Mouse (Mus musculus) liver, embryonic 12.5 days (tissue): Measurements from ENCODE around the gene Olfr850. TPM values are rescaled to one million over a fixed set of nuclear protein-coding genes. Genes with fewer than 3 reads are reported as not detected.

Experiments used
- ATAC-seq: fragments of 200-750 bp; cut with Nextera tagmentation; 2 replicates; pipeline ENCODE4 v1.8.0; 2017; ENCODE audit warnings: moderate number of reproducible peaks, mild to moderate bottlenecking, moderate library complexity
- H3K27ac ChIP-seq: fragments of 300-500 bp; sonication (generic); 2 replicates; pipeline ENCODE4 v1.5.1; 2016; ENCODE audit warnings: mild to moderate bottlenecking
- H3K27me3 ChIP-seq: fragments of 300-500 bp; sonication (generic); replicated peaks from 2 replicates; pipeline ENCODE4 v1.6.1; 2016; ENCODE audit warnings: mild to moderate bottlenecking, moderate library complexity
- H3K36me3 ChIP-seq: fragments of 300-500 bp; sonication (generic); 2 replicates; pipeline ENCODE4 v1.6.1; 2016; ENCODE audit warnings: mild to moderate bottlenecking, moderate library complexity
- H3K4me1 ChIP-seq: fragments of 300-500 bp; sonication (generic); 2 replicates; pipeline ENCODE4 v1.6.1; 2016
- H3K4me2 ChIP-seq: fragments of 300-500 bp; sonication (generic); 2 replicates; pipeline ENCODE4 v1.6.1; 2016; ENCODE audit warnings: mild to moderate bottlenecking, moderate library complexity
- H3K4me3 ChIP-seq: fragments of 300-500 bp; sonication (generic); 2 replicates; pipeline ENCODE4 v1.5.1; 2016; ENCODE audit warnings: mild to moderate bottlenecking, moderate library complexity
- H3K9ac ChIP-seq: fragments of 300-500 bp; sonication (generic); 2 replicates; pipeline ENCODE4 v1.6.1; 2016; ENCODE audit warnings: mild to moderate bottlenecking, moderate library complexity
- H3K9me3 ChIP-seq: fragments of 300-500 bp; sonication (generic); replicated peaks from 2 replicates; pipeline ENCODE4 v1.6.1; 2016; ENCODE audit warnings: mild to moderate bottlenecking, moderate library complexity
- WGBS: fragments of 180-500 bp; shearing (Covaris S2); methylation state at CpG from one replicate; pipeline ENCODE4 v1.1.7; 2016; ENCODE audit not compliant: insufficient replicate concordance; 5-methylcytosine and 5-hydroxymethylcytosine counted together
- polyA plus RNA-seq: library from polyadenylated mRNA; unstranded; fragments of >200 nt; fragmentation: Nextera tagmentation; extraction: Ambion mirVana; gene quantifications from 2 replicates; pipeline ENCODE4 v1.2.1, GENCODE M21; 2016

The Olfr850 gene
- polyA plus RNA-seq: not detected in 2 replicates

- H3K36me3 ChIP-seq: no peaks in the 10 kb centered on the region
- H3K4me1 ChIP-seq: no peaks in the 10 kb centered on the region
- H3K9ac ChIP-seq: no peak within 1 kb of the TSS
- H3K27ac ChIP-seq: no peak within 1 kb of the TSS
- no peaks in the 10 kb centered on the region for H3K9me3 ChIP-seq
- no peak within 1 kb of the TSS for H3K4me2 ChIP-seq
- no peak within 1 kb of the TSS for H3K4me3 ChIP-seq
- H3K27me3 ChIP-seq: no peaks in the 10 kb centered on the region
- no peak for ATAC-seq
These were observed at the start of gene Olfr850 for GRCm38 (mm10) chr9:19478148-19478547. Gene Olfr850 (minus strand): TSS chr9:19478248.

GRCm38 (mm10) chr9:19492995-19493394, 14.9 kb upstream of the Olfr850 start, which contains the start of gene Olfr851:
Gene Olfr851 (plus strand): TSS chr9:19493295.
- no peak within 1 kb of the TSS for H3K9ac ChIP-seq
- no peaks in the 10 kb centered on the region for H3K36me3 ChIP-seq
- H3K9me3 ChIP-seq: no peaks in the 10 kb centered on the region
- no peak within 1 kb of the TSS for H3K4me2 ChIP-seq
- no peak within 1 kb of the TSS for H3K4me3 ChIP-seq
- no peak within 1 kb of the TSS for H3K27ac ChIP-seq
- no peaks in the 10 kb centered on the region for H3K4me1 ChIP-seq
- no peaks in the 10 kb centered on the region for H3K27me3 ChIP-seq
- ATAC-seq: no peak

GRCm38 (mm10) chr9:19439966-19440365, 38.1 kb downstream of the Olfr850 start, which contains the start of gene Olfr849:
Gene Olfr849 (plus strand): TSS chr9:19440266.
- no peak for ATAC-seq
- WGBS: 68% methylated on average over 2 of the region's 2 CpGs
- H3K4me1 ChIP-seq: no peaks in the 10 kb centered on the region
- no peaks in the 10 kb centered on the region for H3K27me3 ChIP-seq
- H3K27ac ChIP-seq: no peak within 1 kb of the TSS
- H3K9me3 ChIP-seq: 0 out of 2 replicates have a peak, but pooled peaks cover 2% of the 10 kb centered on the region
- H3K4me3 ChIP-seq: no peak within 1 kb of the TSS
- H3K36me3 ChIP-seq: no peaks in the 10 kb centered on the region
- no peak within 1 kb of the TSS for H3K4me2 ChIP-seq
- H3K9ac ChIP-seq: no peak within 1 kb of the TSS

Other genes starting within 250 kb of the Olfr850 start
- gene Olfr843, start 226.3 kb downstream of the Olfr850 start, polyA plus RNA-seq: not detected in 2 replicates
- not detected in 2 replicates for gene Olfr844, start 161.9 kb downstream of the Olfr850 start, polyA plus RNA-seq
- gene Olfr845, start 141.8 kb downstream of the Olfr850 start, polyA plus RNA-seq: not detected in 2 replicates
- not detected in 2 replicates for gene Olfr846, start 114.2 kb downstream of the Olfr850 start, polyA plus RNA-seq
- not detected in 2 replicates for gene Olfr847, start 99.6 kb downstream of the Olfr850 start, polyA plus RNA-seq
- gene Olfr849, start 38.0 kb downstream of the Olfr850 start, polyA plus RNA-seq: not detected in 2 replicates
- not detected in 2 replicates for gene Olfr851, start 15.0 kb upstream of the Olfr850 start, polyA plus RNA-seq
- gene Olfr853, start 62.8 kb upstream of the Olfr850 start, polyA plus RNA-seq: not detected in 2 replicates
- not detected in 2 replicates for gene Olfr854, start 89.1 kb upstream of the Olfr850 start, polyA plus RNA-seq
- not detected in 2 replicates for gene Olfr855, start 104.4 kb upstream of the Olfr850 start, polyA plus RNA-seq
- gene Zfp317, start 143.9 kb upstream of the Olfr850 start, polyA plus RNA-seq: 15.3 and 15.6 TPM in 2 replicates
- gene Olfr857, start 231.2 kb upstream of the Olfr850 start, polyA plus RNA-seq: not detected in 2 replicates